Mouse (Mus musculus): ENCODE measurements around the gene Isoc2a. TPM values are rescaled to one million over a fixed set of nuclear protein-coding genes. Genes with fewer than 3 reads are reported as not detected.
"Not testable (repeated sequence)": the region's sequence is repeated elsewhere in the genome, so short reads cannot be mapped to it uniquely, and the experiment has no call there.

Isoc2a gene
- polyA plus RNA-seq, 1 experiment from 2014 or later, result 0.77 TPM

DNA sequence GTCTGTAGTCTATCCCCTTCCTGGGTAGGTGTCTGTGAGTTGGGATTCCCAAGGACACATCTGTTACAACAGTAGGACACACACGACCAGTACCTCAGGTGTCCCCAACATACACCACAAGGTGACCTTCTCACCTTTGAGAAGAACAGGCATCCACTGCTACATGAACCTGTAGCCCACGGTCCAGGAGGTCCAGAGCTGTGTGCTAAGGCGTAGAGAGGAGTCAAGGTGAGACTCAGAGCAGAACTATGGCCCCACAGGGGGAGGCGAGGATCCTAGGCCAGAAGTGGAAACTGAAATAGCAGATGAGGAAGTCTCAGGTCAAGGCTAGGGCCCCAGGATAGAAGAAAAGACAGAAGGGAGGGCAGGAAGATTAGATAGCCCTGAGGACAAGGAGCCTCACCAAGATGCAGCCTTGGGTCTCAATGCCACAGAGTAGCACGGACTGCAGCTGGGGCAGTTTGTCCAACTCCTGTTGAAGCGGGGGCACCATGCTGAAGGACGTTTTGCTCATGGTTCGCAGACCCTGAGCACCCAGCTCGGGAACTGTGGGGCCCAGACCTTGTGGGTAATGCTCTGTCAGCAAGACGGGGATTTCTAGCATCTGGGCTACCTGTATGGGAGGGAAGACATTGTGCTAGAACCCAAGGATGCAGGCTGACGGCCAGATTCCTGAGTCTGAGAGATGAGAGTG lies 26.2 kb upstream of the Isoc2a start:
- Histone ChIP-seq H3K4me3 (no peak overlapping the region), H3K4me1 (replicated peaks) (no peaks in the 10 kb centered on the region), H3K27ac (replicated peaks) (no peak overlapping the region), H3K9ac (no peak overlapping the region), H3K9me3 (no peaks in the 10 kb centered on the region), H3K36me3 (no peaks in the 10 kb centered on the region), H3K4me2 (no peak overlapping the region), H3K27me3 (no peaks in the 10 kb centered on the region)
- WGBS, result 77% methylated on average over 11 of the region's 11 CpGs
- ATAC-seq (ENCODE audit: low FRiP score, low read depth), result no peak

DNA sequence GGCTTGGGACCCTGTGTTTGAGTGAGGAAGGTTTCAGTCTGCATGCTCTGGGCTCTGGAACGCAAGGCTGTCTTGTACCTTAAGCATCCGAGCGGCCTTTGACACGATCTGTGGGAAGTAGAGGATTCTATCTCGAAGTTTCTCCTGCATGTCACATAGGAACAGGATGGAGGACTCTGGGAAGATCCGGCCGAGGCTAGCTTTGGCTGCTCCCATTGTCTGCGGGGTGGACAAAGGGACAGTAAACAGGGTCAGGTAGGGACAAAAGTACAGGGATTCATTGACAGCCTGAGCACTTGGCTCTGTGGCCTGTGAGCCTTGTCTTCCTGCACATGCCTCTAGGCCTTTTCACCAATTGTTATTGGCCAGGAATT lies 25.7 kb upstream of the Isoc2a start:
- Histone ChIP-seq H3K4me3 (no peak overlapping the region), H3K27ac (replicated peaks) (no peak overlapping the region), H3K4me2 (no peak overlapping the region), H3K27me3 (no peaks in the 10 kb centered on the region), H3K9me3 (no peaks in the 10 kb centered on the region), H3K9ac (no peak overlapping the region), H3K36me3 (no peaks in the 10 kb centered on the region), H3K4me1 (replicated peaks) (no peaks in the 10 kb centered on the region)
- no peak for ATAC-seq (ENCODE audit: low FRiP score, low read depth)
- 76% methylated on average over 8 of the region's 8 CpGs for WGBS

DNA sequence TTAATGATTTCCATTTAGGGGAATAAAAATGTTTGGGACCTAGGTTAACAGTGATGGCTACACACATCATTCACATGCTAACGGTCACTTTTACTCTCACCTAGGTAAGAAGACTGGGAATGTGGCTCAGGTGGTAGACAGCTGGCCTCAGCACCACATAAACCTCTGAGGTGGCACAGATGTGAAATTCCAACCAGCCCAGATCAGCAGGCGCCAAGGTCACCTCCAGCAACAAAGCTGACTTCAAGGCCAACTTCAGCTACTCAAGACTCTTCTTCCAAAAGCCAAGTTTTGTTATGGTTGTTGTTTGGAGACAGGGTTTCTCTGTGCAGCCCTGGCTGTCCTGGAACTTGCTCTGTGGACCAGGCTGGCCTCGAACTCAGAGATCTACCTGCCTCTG lies 23.3 kb upstream of the Isoc2a start:
- no peaks in the 10 kb centered on the region for H3K27me3 ChIP-seq
- WGBS, result 80% methylated on average over 3 of the region's 3 CpGs
- H3K4me2 ChIP-seq, result no peak overlapping the region
- no peak overlapping the region for H3K9ac ChIP-seq
- no peaks in the 10 kb centered on the region for H3K4me1 ChIP-seq (replicated peaks)
- no peaks in the 10 kb centered on the region for H3K36me3 ChIP-seq
- no peak overlapping the region for H3K27ac ChIP-seq (replicated peaks)
- ATAC-seq (ENCODE audit: low FRiP score, low read depth), result no peak
- H3K9me3 ChIP-seq, result no peaks in the 10 kb centered on the region
- H3K4me3 ChIP-seq, result no peak overlapping the region

DNA sequence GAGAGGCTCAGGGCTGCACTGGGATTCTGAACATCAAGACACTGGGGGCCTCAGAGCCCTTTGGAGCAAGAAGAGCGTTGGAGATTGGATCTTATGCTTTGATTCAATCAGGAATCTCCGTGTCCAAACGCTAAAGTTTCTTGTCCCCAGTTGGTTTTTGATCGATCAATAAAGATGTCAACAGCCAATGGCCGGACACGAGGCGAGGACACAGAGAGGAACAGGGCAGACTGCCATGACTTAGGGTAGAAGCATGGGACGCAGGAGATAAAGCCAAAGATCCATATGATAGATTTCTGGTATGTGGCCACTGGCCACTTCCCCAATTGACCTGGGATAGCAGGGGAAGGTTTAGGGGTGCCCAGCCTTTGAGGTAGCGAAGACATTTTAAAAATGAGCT lies 20.4 kb upstream of the Isoc2a start:
- Histone ChIP-seq H3K4me2 (no peak overlapping the region), H3K27me3 (no peaks in the 10 kb centered on the region), H3K9ac (no peak overlapping the region), H3K27ac (replicated peaks) (no peak overlapping the region), H3K36me3 (no peaks in the 10 kb centered on the region), H3K9me3 (no peaks in the 10 kb centered on the region), H3K4me3 (no peak overlapping the region), H3K4me1 (replicated peaks) (no peaks in the 10 kb centered on the region)
- 89% methylated on average over 9 of the region's 9 CpGs for WGBS
- no peak for ATAC-seq (ENCODE audit: low FRiP score, low read depth)

DNA sequence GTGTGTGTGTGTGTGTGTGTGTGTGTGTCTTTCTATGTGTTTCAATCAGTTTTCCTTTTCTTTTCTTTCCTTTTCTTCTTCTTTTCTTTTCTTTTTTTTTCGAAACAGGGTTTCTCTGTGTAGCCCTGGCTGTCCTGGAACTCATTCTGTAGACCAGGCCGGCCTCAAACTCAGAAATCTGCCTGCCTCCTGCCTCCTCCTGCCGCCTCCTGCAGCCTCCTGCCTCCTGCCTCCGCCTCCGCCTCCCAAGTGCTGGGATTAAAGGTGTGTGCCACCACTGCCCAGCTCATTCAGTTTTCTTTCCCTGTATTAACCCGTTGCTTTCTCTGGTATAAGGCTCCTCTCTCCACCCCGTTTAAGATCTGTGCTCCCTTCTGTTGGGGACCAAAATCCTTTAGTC lies 19.6 kb upstream of the Isoc2a start:
- Histone ChIP-seq H3K9me3 (no peaks in the 10 kb centered on the region), H3K4me1 (replicated peaks) (no peaks in the 10 kb centered on the region), H3K4me3 (no peak overlapping the region), H3K27me3 (no peaks in the 10 kb centered on the region), H3K36me3 (no peaks in the 10 kb centered on the region), H3K9ac (no peak overlapping the region), H3K27ac (replicated peaks) (no peak overlapping the region), H3K4me2 (no peak overlapping the region)
- WGBS, result 73% methylated on average over 7 of the region's 7 CpGs
- ATAC-seq (ENCODE audit: low FRiP score, low read depth), result no peak

DNA sequence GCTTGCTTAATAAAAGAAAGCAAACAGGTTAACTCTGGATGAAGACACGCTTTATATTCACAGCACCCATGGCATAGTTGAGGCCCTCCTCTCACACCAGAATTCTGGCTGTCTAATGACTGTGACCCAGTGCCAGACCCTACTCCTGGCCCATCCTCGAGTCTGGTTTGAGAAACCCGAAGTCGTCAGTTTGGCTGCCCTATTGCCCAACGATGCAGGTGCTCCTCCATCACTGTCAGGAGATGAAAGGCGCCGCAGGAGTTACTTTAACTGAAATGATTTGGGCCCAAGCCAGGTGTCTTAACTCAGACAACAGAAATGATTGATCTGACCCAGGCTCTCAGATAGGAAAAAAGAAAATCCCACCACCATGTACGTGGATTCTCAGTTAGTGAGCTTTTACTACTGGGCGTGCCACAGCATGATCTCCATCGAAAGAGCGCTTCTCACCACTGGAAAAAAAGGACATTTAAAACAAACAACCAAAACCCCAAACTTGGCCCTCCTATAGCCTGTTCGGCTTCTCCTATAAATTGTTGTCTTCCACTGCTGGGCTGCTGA lies 17.5 kb upstream of the Isoc2a start:
- no peaks in the 10 kb centered on the region for H3K4me1 ChIP-seq (replicated peaks)
- no peaks in the 10 kb centered on the region for H3K36me3 ChIP-seq
- H3K9ac ChIP-seq, result no peak overlapping the region
- H3K9me3 ChIP-seq, result no peaks in the 10 kb centered on the region
- ATAC-seq (ENCODE audit: low FRiP score, low read depth), result no peak
- no peak overlapping the region for H3K27ac ChIP-seq (replicated peaks)
- WGBS, result 72% methylated on average over 12 of the region's 12 CpGs
- H3K27me3 ChIP-seq, result no peaks in the 10 kb centered on the region
- H3K4me2 ChIP-seq, result no peak overlapping the region
- no peak overlapping the region for H3K4me3 ChIP-seq

DNA sequence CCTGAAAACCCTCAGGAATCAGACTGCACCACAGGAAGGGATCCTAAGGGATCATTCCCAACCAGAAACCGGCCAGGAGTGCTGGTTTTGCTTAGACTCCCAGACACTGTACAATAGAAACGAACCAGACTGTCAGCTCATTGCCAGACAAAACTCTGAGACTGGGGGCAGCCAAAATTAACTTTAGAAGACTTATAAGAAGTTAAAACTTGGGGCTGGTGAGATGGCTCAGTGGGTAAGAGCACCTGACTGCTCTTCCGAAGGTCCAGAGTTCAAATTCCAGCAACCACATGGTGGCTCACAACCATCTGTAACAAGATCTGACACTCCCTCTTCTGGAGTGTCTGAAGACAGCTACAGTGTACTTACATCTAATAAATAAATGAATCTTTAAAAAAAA lies 16.0 kb upstream of the Isoc2a start:
- not testable (repeated sequence) for H3K4me3 ChIP-seq, H3K4me2 ChIP-seq
- 70% methylated on average over 3 of the region's 3 CpGs for WGBS

DNA sequence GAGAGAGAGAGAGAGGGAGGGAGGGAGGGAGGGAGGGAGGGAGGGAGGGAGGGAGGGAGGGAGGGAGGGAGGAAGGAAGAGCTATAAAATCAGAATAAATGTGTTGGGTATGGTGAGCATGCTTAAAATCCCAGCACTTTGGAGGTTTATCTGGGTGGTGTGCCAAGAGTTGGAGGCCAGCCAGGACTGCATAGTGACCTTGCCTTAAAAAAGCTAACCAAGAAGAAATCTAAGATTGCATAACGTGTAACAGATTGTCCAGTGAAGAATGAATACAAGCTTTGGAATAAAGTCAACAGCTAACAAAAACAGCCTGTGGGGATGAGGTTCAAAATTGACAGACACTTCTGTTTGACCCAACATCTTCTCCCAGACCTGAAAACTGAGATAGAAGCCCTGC lies 13.9 kb upstream of the Isoc2a start:
- H3K4me3 ChIP-seq, result no peak overlapping the region
- H3K9ac ChIP-seq, result no peak overlapping the region
- ATAC-seq (ENCODE audit: low FRiP score, low read depth), result no peak
- no peaks in the 10 kb centered on the region for H3K36me3 ChIP-seq
- no peaks in the 10 kb centered on the region for H3K27me3 ChIP-seq
- 58% methylated on average over 1 of the region's 1 CpGs for WGBS
- no peak overlapping the region for H3K4me2 ChIP-seq
- H3K4me1 ChIP-seq (replicated peaks), result peaks cover 12% of the 10 kb centered on the region
- H3K27ac ChIP-seq (replicated peaks), result no peak overlapping the region
- no peaks in the 10 kb centered on the region for H3K9me3 ChIP-seq

More for the DNA sequence above, 16.0 kb upstream of the Isoc2a start:
- ATAC-seq (ENCODE audit: low FRiP score, low read depth); H3K4me1 ChIP-seq (replicated peaks); H3K27ac ChIP-seq (replicated peaks); H3K9me3 ChIP-seq; H3K36me3 ChIP-seq; H3K9ac ChIP-seq; H3K27me3 ChIP-seq: not testable (repeated sequence)

DNA sequence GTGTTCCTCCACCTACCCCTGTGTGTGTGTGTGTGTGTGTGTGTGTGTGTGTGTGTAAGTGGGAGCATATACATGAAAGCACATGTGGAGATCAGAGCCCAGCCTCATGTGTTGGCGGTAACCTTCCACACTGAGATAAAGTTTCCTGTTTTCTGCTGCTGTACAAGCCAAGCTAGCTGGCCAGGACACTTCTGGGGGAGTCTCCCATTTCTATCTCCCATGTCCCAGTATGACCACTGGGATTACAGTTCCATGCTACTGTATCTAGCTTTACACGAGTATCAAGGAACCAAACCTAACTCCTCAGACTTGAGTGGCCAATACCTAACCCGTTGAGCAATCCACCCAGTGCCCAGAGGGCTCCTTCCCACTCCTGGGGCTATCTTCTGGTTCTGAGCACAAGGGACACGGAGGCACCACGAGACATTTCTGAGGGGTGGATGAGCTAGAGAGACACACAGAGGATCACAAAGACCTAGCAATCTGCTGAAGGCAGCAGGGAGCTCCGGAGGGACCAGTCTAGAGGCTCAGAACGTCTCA lies 13.3 kb upstream of the Isoc2a start:
- no peak for ATAC-seq (ENCODE audit: low FRiP score, low read depth)
- Histone ChIP-seq H3K36me3 (no peaks in the 10 kb centered on the region), H3K9me3 (no peaks in the 10 kb centered on the region), H3K4me2 (no peak overlapping the region), H3K27me3 (no peaks in the 10 kb centered on the region), H3K9ac (no peak overlapping the region), H3K4me3 (no peak overlapping the region), H3K27ac (replicated peaks) (no peak overlapping the region), H3K4me1 (replicated peaks) (peaks cover 12% of the 10 kb centered on the region)
- WGBS, result 84% methylated on average over 7 of the region's 7 CpGs

DNA sequence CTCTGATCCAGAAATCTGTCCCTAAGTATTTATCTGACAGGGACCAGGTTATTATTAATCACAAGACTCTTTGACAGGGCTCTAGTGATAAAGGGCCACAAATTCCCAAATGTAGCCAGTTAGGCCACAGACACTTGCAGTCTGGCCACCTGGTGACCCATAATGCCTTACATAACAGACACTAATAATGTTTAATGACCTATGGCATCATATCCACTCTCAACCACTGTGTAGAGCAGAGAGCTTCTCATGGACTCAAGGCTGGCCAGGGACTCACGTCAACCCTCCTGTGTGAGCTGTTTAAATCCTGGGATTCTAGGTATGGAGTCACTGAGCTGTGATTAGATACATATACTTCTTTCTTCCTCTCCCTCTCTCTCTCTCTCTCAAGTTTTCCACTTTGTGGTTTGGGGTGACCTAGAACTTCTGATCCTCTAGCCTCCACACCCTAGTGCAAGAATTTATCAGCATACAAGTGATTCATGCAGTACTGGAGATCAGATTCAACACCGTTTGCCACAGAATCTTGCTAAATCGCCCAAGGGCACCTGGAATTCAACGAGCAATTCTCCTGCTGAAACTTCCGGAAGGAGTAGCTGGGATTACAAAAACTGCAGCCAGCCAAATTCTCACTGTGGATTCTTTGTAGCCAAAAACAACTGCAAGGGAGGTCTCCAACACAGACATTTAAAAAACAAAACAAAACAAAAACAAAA lies 12.7 kb upstream of the Isoc2a start:
- H3K27me3 ChIP-seq, result no peaks in the 10 kb centered on the region
- no peak overlapping the region for H3K4me3 ChIP-seq
- no peaks in the 10 kb centered on the region for H3K36me3 ChIP-seq
- H3K4me1 ChIP-seq (replicated peaks), result peaks cover 12% of the 10 kb centered on the region
- 79% methylated on average over 5 of the region's 5 CpGs for WGBS
- no peaks in the 10 kb centered on the region for H3K9me3 ChIP-seq
- H3K9ac ChIP-seq, result no peak overlapping the region
- no peak overlapping the region for H3K4me2 ChIP-seq
- no peak overlapping the region for H3K27ac ChIP-seq (replicated peaks)
- no peak for ATAC-seq (ENCODE audit: low FRiP score, low read depth)

DNA sequence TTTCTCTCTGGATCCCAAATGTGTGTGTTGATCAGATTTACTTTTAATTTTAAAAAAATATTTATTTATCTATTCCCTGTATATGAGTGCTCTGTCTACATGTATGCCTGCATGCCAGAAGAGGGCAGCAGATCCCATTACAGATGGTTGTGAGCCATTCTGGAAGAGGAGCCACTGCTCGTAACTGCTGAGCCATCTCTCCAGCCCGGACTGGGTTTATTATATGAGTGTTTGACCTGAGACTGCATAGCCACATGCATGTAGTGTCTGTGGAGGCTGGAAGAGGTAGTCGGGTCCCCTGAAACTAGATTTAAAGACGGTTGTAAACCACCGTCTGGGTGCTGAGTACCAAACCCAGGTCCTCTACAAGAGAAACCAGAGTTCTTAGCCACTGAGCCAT lies 11.9 kb upstream of the Isoc2a start:
- Histone ChIP-seq H3K27me3 (no peaks in the 10 kb centered on the region), H3K4me2 (peak overlapping the region; percentile 74), H3K4me3 (peak overlapping the region; percentile 73; the same call in 1 of the 2 replicates), H3K27ac (replicated peaks) (no peak overlapping the region), H3K9me3 (no peaks in the 10 kb centered on the region), H3K9ac (no peak overlapping the region), H3K36me3 (no peaks in the 10 kb centered on the region), H3K4me1 (replicated peaks) (peaks cover 12% of the 10 kb centered on the region)
- ATAC-seq (ENCODE audit: low FRiP score, low read depth), result 0 out of 2 replicates have a peak, but pooled peaks have one; percentile 27
- 59% methylated on average over 5 of the region's 5 CpGs for WGBS
